Mouse (Mus musculus) intestine, embryonic 15.5 days (tissue): Measurements from ENCODE around the gene Mrps35. TPM values are rescaled to one million over a fixed set of nuclear protein-coding genes. Genes with fewer than 3 reads are reported as not detected.
A peak's percentile ranks its signal among the peaks of the same experiment; 100 is the strongest.

Source experiments
- ATAC-seq: fragments of 200-750 bp; cut with Nextera tagmentation; 2 replicates; pipeline ENCODE4 v1.8.0; 2017; ENCODE audit warnings: moderate TSS enrichment, moderate library complexity
- H3K27ac ChIP-seq: fragments of 300-500 bp; sonication (generic); 2 replicates; pipeline ENCODE4 v1.5.1; 2015; ENCODE audit warnings: mild to moderate bottlenecking, inconsistent platforms
- H3K27me3 ChIP-seq: fragments of 300-500 bp; sonication (generic); replicated peaks from 2 replicates; pipeline ENCODE4 v1.6.1; 2015; ENCODE audit warnings: inconsistent platforms
- H3K36me3 ChIP-seq: fragments of 300-500 bp; sonication (generic); 2 replicates; pipeline ENCODE4 v1.6.1; 2015; ENCODE audit warnings: inconsistent platforms
- H3K4me1 ChIP-seq: fragments of 300-500 bp; sonication (generic); replicated peaks from 2 replicates; pipeline ENCODE4 v1.6.1; 2015; ENCODE audit warnings: inconsistent platforms
- H3K4me2 ChIP-seq: fragments of 300-500 bp; sonication (generic); replicated peaks from 2 replicates; pipeline ENCODE4 v1.6.1; 2015; ENCODE audit warnings: mild to moderate bottlenecking, inconsistent platforms
- H3K4me3 ChIP-seq: fragments of 300-500 bp; sonication (generic); replicated peaks from 2 replicates; pipeline ENCODE4 v1.5.1; 2015; ENCODE audit warnings: inconsistent platforms
- H3K9ac ChIP-seq: fragments of 300-500 bp; sonication (generic); 2 replicates; pipeline ENCODE4 v1.6.1; 2015; ENCODE audit warnings: inconsistent platforms
- H3K9me3 ChIP-seq: fragments of 300-500 bp; sonication (generic); 2 replicates; pipeline ENCODE4 v1.6.1; 2016; ENCODE audit warnings: inconsistent platforms
- WGBS: fragments of 180-500 bp; shearing (Covaris S2); methylation state at CpG from one replicate; pipeline ENCODE4 v1.1.7; 2015; 5-methylcytosine and 5-hydroxymethylcytosine counted together
- polyA plus RNA-seq: library from polyadenylated mRNA; unstranded; fragments of >200 nt; fragmentation: Nextera tagmentation; extraction: Ambion mirVana; gene quantifications from 2 replicates; pipeline ENCODE4 v1.2.1, GENCODE M21; 2015

Mrps35 gene
- polyA plus RNA-seq, 1 experiment from 2014 or later = 153 TPM

- peak; percentile 49; the same call in 1 of the 2 replicates for ATAC-seq
- H3K4me3 ChIP-seq = no peak overlapping the region
- H3K4me2 ChIP-seq = no peak overlapping the region
- H3K9me3 ChIP-seq = no peaks in the 10 kb centered on the region
- H3K27me3 ChIP-seq = no peaks in the 10 kb centered on the region
- peak overlapping the region; percentile 64 for H3K27ac ChIP-seq
- WGBS = 43% methylated on average over 5 of the region's 5 CpGs
- H3K9ac ChIP-seq = no peak overlapping the region
- H3K4me1 ChIP-seq = no peaks in the 10 kb centered on the region
- no peaks in the 10 kb centered on the region for H3K36me3 ChIP-seq
These were observed 33.3 kb downstream of the Mrps35 start for GRCm38 (mm10) chr6:147075808-147076387.

DNA sequence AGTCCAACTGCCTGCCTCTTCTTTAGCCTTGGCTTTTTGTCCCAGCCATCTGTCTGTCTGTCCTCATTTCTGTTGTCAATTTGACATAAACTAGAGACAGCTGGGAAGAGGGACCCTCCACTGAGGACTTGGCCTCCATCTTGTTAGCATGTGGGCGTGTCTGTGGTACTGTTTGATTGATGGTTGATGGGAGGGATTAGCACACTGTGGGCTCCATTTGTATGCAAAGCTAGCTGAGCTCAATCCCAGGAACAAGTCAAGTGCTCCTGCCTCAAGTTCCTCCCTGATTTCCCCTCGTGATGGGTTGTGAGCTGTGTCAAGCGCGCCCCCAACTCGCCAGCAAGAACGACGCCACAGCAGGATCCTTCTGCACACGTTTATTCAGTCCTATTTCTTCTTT, 34.3 kb downstream of the Mrps35 start:
- H3K27me3 ChIP-seq = no peaks in the 10 kb centered on the region
- H3K36me3 ChIP-seq = no peaks in the 10 kb centered on the region
- WGBS = 76% methylated on average over 7 of the region's 8 CpGs
- no peak for ATAC-seq
- H3K4me2 ChIP-seq = no peak overlapping the region
- no peaks in the 10 kb centered on the region for H3K4me1 ChIP-seq
- no peaks in the 10 kb centered on the region for H3K9me3 ChIP-seq
- H3K4me3 ChIP-seq = no peak overlapping the region
- H3K27ac ChIP-seq = no peak overlapping the region
- H3K9ac ChIP-seq = no peak overlapping the region

GRCm38 (mm10) chr6:147079919-147080318, 37.4 kb downstream of the Mrps35 start:
- Histone ChIP-seq H3K36me3 (no peaks in the 10 kb centered on the region), H3K27ac (no peak overlapping the region), H3K4me1 (no peaks in the 10 kb centered on the region), H3K9me3 (no peaks in the 10 kb centered on the region), H3K27me3 (no peaks in the 10 kb centered on the region), H3K4me2 (no peak overlapping the region), H3K9ac (no peak overlapping the region), H3K4me3 (no peak overlapping the region)
- WGBS = 92% methylated on average over 10 of the region's 10 CpGs
- ATAC-seq = no peak

DNA sequence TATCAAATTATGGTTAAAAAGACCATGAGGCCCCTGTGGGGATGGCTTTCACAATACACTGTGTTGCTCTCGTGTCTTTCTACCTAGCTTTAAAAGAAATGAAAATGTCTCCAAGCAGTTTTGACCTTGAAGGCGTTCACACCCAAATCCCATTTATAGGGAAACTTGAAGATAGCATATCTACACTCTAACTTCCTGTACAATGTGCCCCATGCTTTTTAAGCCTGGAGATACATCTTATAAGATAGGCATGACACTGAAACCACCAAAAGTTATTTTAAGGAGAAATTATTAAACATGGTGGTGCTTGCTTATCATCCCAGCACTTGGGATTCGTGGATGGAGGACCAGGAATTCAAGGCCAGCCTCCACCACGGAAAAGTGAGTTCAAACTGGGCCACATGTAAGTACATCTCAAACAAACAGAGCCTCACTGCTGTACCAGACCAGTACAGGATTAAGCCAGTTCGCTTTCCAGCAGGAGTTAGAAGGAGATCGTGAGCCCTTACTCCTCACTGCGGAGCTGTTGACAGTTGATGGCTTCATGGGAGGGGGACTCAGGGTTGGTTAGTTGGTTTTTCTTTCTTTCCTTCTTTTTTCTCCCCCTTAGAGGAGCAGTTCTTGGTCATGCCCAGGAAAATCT, 43.0 kb downstream of the Mrps35 start:
- Histone ChIP-seq H3K36me3 (no peaks in the 10 kb centered on the region), H3K4me2 (no peak overlapping the region), H3K9ac (no peak overlapping the region), H3K4me1 (0 out of 2 replicates have a peak, but pooled peaks cover 4% of the 10 kb centered on the region), H3K27me3 (no peaks in the 10 kb centered on the region), H3K27ac (no peak overlapping the region), H3K9me3 (no peaks in the 10 kb centered on the region), H3K4me3 (no peak overlapping the region)
- 67% methylated on average over 7 of the region's 7 CpGs for WGBS
- no peak for ATAC-seq

DNA sequence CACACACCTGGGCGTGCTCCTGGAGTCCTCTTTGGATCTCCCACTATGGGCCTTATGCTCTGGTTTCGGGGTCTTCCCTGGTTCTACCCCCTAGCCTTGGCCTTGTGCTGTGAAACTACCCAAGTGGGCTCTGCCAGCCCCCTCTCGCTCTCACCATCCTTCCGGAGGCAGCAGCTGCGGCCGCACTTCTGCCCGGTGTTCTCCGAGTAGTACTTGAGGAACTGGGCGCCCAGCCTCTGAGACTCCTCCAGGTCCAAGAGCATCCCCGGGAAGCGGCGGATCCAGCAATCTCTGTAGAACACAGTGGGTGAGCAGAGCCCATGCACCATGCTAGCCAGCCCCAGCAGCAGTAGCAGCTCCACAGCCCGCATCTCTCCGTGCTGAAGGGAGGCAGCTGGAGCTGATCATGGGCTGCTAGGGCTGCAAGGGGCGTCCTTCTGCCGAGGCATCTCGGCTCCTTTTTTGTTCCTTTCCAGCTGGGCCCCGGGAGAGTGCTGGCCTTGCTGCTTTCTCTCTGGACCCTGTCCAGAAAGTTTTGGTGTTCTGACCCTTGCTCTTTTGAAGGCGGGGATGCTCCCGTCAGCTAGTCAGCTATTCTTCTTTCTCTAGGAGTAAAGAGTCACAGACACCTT, 44.1 kb downstream of the Mrps35 start, which contains the start of gene Mansc4:
TSS of gene Mansc4 (minus strand) at position 439 of the 632 bp plus-strand sequence.
- H3K9me3 ChIP-seq = no peaks in the 10 kb centered on the region
- H3K4me1 ChIP-seq = 0 out of 2 replicates have a peak, but pooled peaks cover 4% of the 10 kb centered on the region
- no peaks in the 10 kb centered on the region for H3K36me3 ChIP-seq
- peak within 1 kb of the TSS; percentile 33; the same call in 1 of the 2 replicates for H3K27ac ChIP-seq
- 0 out of 2 replicates have a peak, but pooled peaks have one; percentile 12 for ATAC-seq
- H3K9ac ChIP-seq = 0 out of 2 replicates have a peak within 1 kb of the TSS, but pooled peaks have one; percentile 2
- WGBS = 13% methylated on average over 20 of the region's 20 CpGs
- H3K4me2 ChIP-seq = peak within 1 kb of the TSS; percentile 47
- H3K27me3 ChIP-seq = no peaks in the 10 kb centered on the region
- H3K4me3 ChIP-seq = peak within 1 kb of the TSS; percentile 18

DNA sequence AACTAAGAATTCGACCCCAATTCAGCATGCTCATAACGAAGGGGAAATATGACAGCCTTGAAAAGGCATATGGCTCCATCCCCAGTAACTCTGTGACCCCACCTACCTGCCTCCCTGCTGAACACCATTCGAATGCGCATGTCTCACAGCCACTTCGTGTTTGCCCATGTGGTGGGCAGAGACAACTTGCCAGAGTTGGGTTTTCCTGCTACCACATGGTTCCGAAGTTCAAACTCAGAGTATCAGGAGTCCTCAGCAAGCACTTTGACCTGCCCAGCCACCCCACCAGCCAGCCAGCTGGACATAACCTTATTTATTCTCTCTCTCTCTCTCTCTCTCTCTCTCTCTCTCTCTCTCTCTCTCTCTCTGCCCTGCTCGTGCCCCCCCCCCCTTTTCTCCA, 45.2 kb downstream of the Mrps35 start:
- no peak for ATAC-seq
- 52% methylated on average over 7 of the region's 7 CpGs for WGBS

DNA sequence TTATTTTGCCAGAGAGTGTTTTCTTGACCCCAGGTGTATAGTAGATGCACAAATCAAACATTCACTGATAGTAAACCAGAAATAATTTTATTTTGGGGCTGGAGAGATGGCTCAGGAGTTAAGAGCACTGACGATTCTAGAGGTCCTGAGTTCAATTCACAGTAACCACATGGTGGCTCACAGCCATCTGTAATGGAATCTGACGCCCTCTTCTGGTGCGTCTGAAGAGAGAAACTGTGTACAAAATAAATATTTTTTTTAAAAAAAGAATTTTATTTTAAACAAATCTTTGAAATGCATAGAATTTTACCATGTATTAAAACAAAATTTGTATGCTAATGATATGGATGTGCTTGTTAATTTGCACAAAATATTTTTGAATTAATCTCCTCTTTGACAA, 46.0 kb downstream of the Mrps35 start:
- Histone ChIP-seq H3K27ac (no peak overlapping the region), H3K27me3 (no peaks in the 10 kb centered on the region), H3K36me3 (no peaks in the 10 kb centered on the region), H3K9ac (no peak overlapping the region), H3K9me3 (no peaks in the 10 kb centered on the region), H3K4me2 (no peak overlapping the region), H3K4me3 (no peak overlapping the region), H3K4me1 (peaks cover 11% of the 10 kb centered on the region; the same call in 1 of the 2 replicates)
- no peak for ATAC-seq
- WGBS = 78% methylated on average over 3 of the region's 3 CpGs

More for the DNA sequence above, 45.2 kb downstream of the Mrps35 start:
- Histone ChIP-seq H3K27me3 (no peaks in the 10 kb centered on the region), H3K4me1 (peaks cover 10% of the 10 kb centered on the region; the same call in 1 of the 2 replicates), H3K36me3 (no peaks in the 10 kb centered on the region), H3K9ac (no peak overlapping the region), H3K4me3 (no peak overlapping the region), H3K27ac (no peak overlapping the region), H3K9me3 (no peaks in the 10 kb centered on the region), H3K4me2 (no peak overlapping the region)

DNA sequence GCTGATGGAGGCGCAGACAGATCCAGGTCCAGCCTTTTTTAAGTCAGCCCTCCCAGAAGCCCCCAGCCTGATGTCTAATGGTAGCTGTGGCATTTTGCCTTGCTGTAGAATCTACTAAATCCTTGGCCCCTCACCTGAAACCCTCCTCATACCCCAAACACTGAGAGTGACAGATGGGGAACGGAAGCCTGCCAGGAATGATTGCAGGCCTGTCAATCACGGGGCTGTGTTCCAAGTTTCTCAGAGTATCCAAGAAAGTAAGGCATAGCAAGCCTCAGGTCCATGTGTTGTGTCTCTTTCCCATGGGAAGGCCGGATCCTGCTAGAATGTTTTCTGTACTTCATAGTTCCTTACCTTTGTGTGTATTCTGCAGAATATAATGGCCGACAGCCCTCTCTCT, 47.6 kb downstream of the Mrps35 start:
- Histone ChIP-seq H3K9ac (no peak overlapping the region), H3K27me3 (no peaks in the 10 kb centered on the region), H3K4me1 (peaks cover 20% of the 10 kb centered on the region; the same call in 1 of the 2 replicates), H3K4me3 (no peak overlapping the region), H3K9me3 (no peaks in the 10 kb centered on the region), H3K36me3 (0 out of 2 replicates have a peak, but pooled peaks cover 3% of the 10 kb centered on the region), H3K4me2 (no peak overlapping the region; the same call in 1 of the 2 replicates), H3K27ac (no peak overlapping the region)
- ATAC-seq = no peak
- WGBS = 85% methylated on average over 5 of the region's 5 CpGs

GRCm38 (mm10) chr6:147091136-147092120, 48.9 kb downstream of the Mrps35 start, which contains the start of gene Klhl42:
TSS of gene Klhl42 (plus strand) at chr6:147091379.
- Histone ChIP-seq H3K4me2 (peak within 1 kb of the TSS; percentile 91), H3K9ac (peak within 1 kb of the TSS; percentile 88), H3K4me1 (peaks cover 19% of the 10 kb centered on the region; the same call in 1 of the 2 replicates), H3K27me3 (no peaks in the 10 kb centered on the region), H3K9me3 (no peaks in the 10 kb centered on the region), H3K36me3 (0 out of 2 replicates have a peak, but pooled peaks cover 3% of the 10 kb centered on the region), H3K27ac (peak within 1 kb of the TSS; percentile 95), H3K4me3 (peak within 1 kb of the TSS; percentile 90)
- WGBS = under 1% methylated on average over 99 of the region's 99 CpGs
- ATAC-seq = peak; percentile 96

GRCm38 (mm10) chr6:147092136-147092535, 49.6 kb downstream of the Mrps35 start:
- Histone ChIP-seq H3K4me3 (peak overlapping the region; percentile 90), H3K27me3 (no peaks in the 10 kb centered on the region), H3K4me2 (peak overlapping the region; percentile 91), H3K27ac (peak overlapping the region; percentile 95), H3K36me3 (0 out of 2 replicates have a peak, but pooled peaks cover 3% of the 10 kb centered on the region), H3K9ac (peak overlapping the region; percentile 88), H3K9me3 (no peaks in the 10 kb centered on the region), H3K4me1 (peaks cover 16% of the 10 kb centered on the region; the same call in 1 of the 2 replicates)
- 5% methylated on average over 15 of the region's 15 CpGs for WGBS
- peak; percentile 8 for ATAC-seq

- Histone ChIP-seq H3K4me2 (no peak overlapping the region), H3K27ac (no peak overlapping the region), H3K27me3 (no peaks in the 10 kb centered on the region), H3K4me3 (no peak overlapping the region), H3K9ac (no peak overlapping the region), H3K36me3 (0 out of 2 replicates have a peak, but pooled peaks cover 3% of the 10 kb centered on the region), H3K9me3 (no peaks in the 10 kb centered on the region), H3K4me1 (peaks cover 23% of the 10 kb centered on the region; the same call in 1 of the 2 replicates)
- WGBS = 80% methylated on average over 7 of the region's 7 CpGs
- ATAC-seq = no peak
These were observed 52.2 kb downstream of the Mrps35 start for GRCm38 (mm10) chr6:147094771-147095170.
